Mouse (Mus musculus) cortical plate, adult 2 months (tissue): Measurements from ENCODE around the gene Ogfrl1. TPM values are rescaled to one million over a fixed set of nuclear protein-coding genes. Genes with fewer than 3 reads are reported as not detected.
A peak's percentile ranks its signal among the peaks of the same experiment; 100 is the strongest.
"Not testable (repeated sequence)": the region's sequence is repeated elsewhere in the genome, so short reads cannot be mapped to it uniquely, and the experiment has no call there.

ENCODE experiments used
- H3K27ac ChIP-seq: fragments of 200-500 bp; 2 replicates; pipeline ENCODE4 v1.5.1; 2012; ENCODE audit warnings: low read length, control low read depth, inconsistent platforms; ENCODE audit not compliant: insufficient read depth
- H3K4me1 ChIP-seq: fragments of 200-500 bp; 2 replicates; pipeline ENCODE4 v1.6.1; 2011; ENCODE audit warnings: low read length; ENCODE audit not compliant: control insufficient read depth, insufficient read depth
- H3K4me3 ChIP-seq: fragments of 200-500 bp; 2 replicates; pipeline ENCODE4 v1.5.1; 2011; ENCODE audit warnings: mild to moderate bottlenecking, low read length, control low read depth; ENCODE audit not compliant: insufficient read depth
- CTCF ChIP-seq: fragments of 200-500 bp; IDR thresholded peaks from 2 replicates; pipeline ENCODE4 v1.5.1; 2011; ENCODE audit warnings: mild to moderate bottlenecking, control low read depth, low read length; ENCODE audit not compliant: insufficient read depth; ENCODE audit errors: extremely low read depth
- POLR2A ChIP-seq: fragments of 200-500 bp; IDR thresholded peaks from 2 replicates; pipeline ENCODE4 v1.6.1; 2011; ENCODE audit warnings: mild to moderate bottlenecking, low read length, control low read depth; ENCODE audit not compliant: insufficient read depth; ENCODE audit errors: extremely low read depth
- polyA plus RNA-seq: library from polyadenylated mRNA; depleted of rRNA; stranded (reverse); fragments of >200 nt; gene quantifications from 2 replicates; pipeline ENCODE4 v1.2.3, GENCODE M21; 2012

Gene Ogfrl1
- polyA plus RNA-seq, 1 experiment: 62.9 TPM

GRCm38 (mm10) chr1:23399552-23399951 lies 2.0 kb upstream of the Ogfrl1 start:
- H3K4me3 ChIP-seq: no peak overlapping the region
- H3K27ac ChIP-seq: no peak overlapping the region
- TF ChIP-seq POLR2A: no peak
- no peak for TF ChIP-seq CTCF
- H3K4me1 ChIP-seq: no peaks in the 10 kb centered on the region

- H3K27ac ChIP-seq, H3K4me1 ChIP-seq, H3K4me3 ChIP-seq: not testable (repeated sequence)
Observed at GRCm38 (mm10) chr1:23394356-23394755, 3.2 kb downstream of the Ogfrl1 start.

- TF ChIP-seq POLR2A: no peak
- no peak for TF ChIP-seq CTCF
- Histone ChIP-seq H3K4me1 (no peaks in the 10 kb centered on the region), H3K4me3 (no peak overlapping the region)
Observed at GRCm38 (mm10) chr1:23391744-23392143, 5.8 kb downstream of the Ogfrl1 start.

GRCm38 (mm10) chr1:23384326-23384725 lies 13.2 kb downstream of the Ogfrl1 start:
- peaks cover 4% of the 10 kb centered on the region; the same call in 1 of the 2 replicates for H3K4me1 ChIP-seq
- TF ChIP-seq POLR2A (no peak), CTCF (no peak)
- no peak overlapping the region for H3K27ac ChIP-seq
- no peak overlapping the region for H3K4me3 ChIP-seq

More at GRCm38 (mm10) chr1:23391744-23392143, 5.8 kb downstream of the Ogfrl1 start:
- H3K27ac ChIP-seq: no peak overlapping the region

- TF ChIP-seq POLR2A: no peak
- no peak for TF ChIP-seq CTCF
- H3K4me3 ChIP-seq: peak overlapping the region; percentile 60
- H3K4me1 ChIP-seq: peaks cover 5% of the 10 kb centered on the region; the same call in 1 of the 2 replicates
- H3K27ac ChIP-seq: peak overlapping the region; percentile 54
Observed at GRCm38 (mm10) chr1:23382806-23383653, 14.5 kb downstream of the Ogfrl1 start.

GRCm38 (mm10) chr1:23382461-23382805 lies 15.1 kb downstream of the Ogfrl1 start:
- Histone ChIP-seq H3K4me1 (peaks cover 5% of the 10 kb centered on the region; the same call in 1 of the 2 replicates), H3K27ac (peak overlapping the region; percentile 54), H3K4me3 (peak overlapping the region; percentile 60)
- TF ChIP-seq CTCF: no peak
- no peak for TF ChIP-seq POLR2A

- Histone ChIP-seq H3K4me3 (peak overlapping the region; percentile 60), H3K4me1 (peaks cover 5% of the 10 kb centered on the region; the same call in 1 of the 2 replicates), H3K27ac (no peak overlapping the region)
- TF ChIP-seq POLR2A (no peak), CTCF (no peak)
Observed at GRCm38 (mm10) chr1:23382037-23382436, 15.5 kb downstream of the Ogfrl1 start.

GRCm38 (mm10) chr1:23379911-23380740 lies 17.4 kb downstream of the Ogfrl1 start:
- H3K4me3 ChIP-seq: peak overlapping the region; percentile 32
- H3K27ac ChIP-seq: no peak overlapping the region
- TF ChIP-seq CTCF (no peak), POLR2A (no peak)
- H3K4me1 ChIP-seq: peaks cover 5% of the 10 kb centered on the region; the same call in 1 of the 2 replicates

- TF ChIP-seq POLR2A (no peak), CTCF (no peak)
- Histone ChIP-seq H3K27ac (no peak overlapping the region), H3K4me3 (peak overlapping the region; percentile 32), H3K4me1 (peaks cover 5% of the 10 kb centered on the region; the same call in 1 of the 2 replicates)
Observed at GRCm38 (mm10) chr1:23379321-23379720, 18.3 kb downstream of the Ogfrl1 start.

- Histone ChIP-seq H3K4me1 (peaks cover 5% of the 10 kb centered on the region; the same call in 1 of the 2 replicates), H3K27ac (no peak overlapping the region), H3K4me3 (no peak overlapping the region)
- TF ChIP-seq POLR2A: no peak
- no peak for TF ChIP-seq CTCF
Observed at GRCm38 (mm10) chr1:23377572-23377971, 20.0 kb downstream of the Ogfrl1 start.
